25 mouse cellular contexts compared by ENCODE assay signal in genomic region chr12:32198025-32198424, GRCm38 (mm10). TPM values are rescaled to one million over a fixed set of nuclear protein-coding genes. Genes with fewer than 3 reads are reported as not detected.
DNase-seq lines count a peak whose midpoint lies in the region; ATAC-seq and TF ChIP-seq lines count a peak whose summit lies in the region.
"Had no signal": no experiment of that assay in that cellular context is flagged by ENCODE, and none has a peak within 500 bp of the region (broad histone marks: within the 10 kb centered on the region; RNA-seq: fewer than 3 reads in every experiment).

No protein-coding gene starts in this region.

- no peak for TF ChIP-seq RAD21 in CH12.LX (IDR thresholded peaks at IDR 0.05; ENCODE audit: low read depth, low read length)

- peak; percentile 12 for DNase-seq in heart, adult 11 months
- DNase-seq in CH12.LX (ENCODE audit: extremely low read depth) = no peak
- no peak for DNase-seq in cerebellum, adult 9-11 months
- no peak for DNase-seq in forebrain, embryonic 10.5 days (ENCODE audit: extremely low spot score, low spot score)
- DNase-seq: adrenal gland, adult 8-10 months; adrenal gland, postnatal 14 days; adrenal gland, postnatal 36 days; B cell, adult 2 months; cerebellum, adult 11-12 months; cerebellum, adult 2 months; cerebellum, adult 9-10 months; cerebellum, postnatal 14 days; cerebellum, postnatal 36 days; embryo, embryonic 11 days; forebrain, postnatal 0 days had no signal

- H3K4me1 ChIP-seq in heart, embryonic 11.5 days (ENCODE audit: control insufficient read depth, insufficient read depth, low read length) = no peaks in the 10 kb centered on the region
- H3K4me1 ChIP-seq in CH12.LX (ENCODE audit: control insufficient read depth in 1 of 2, insufficient read depth in 2 of 2) = peaks cover 30 to 84% of the 10 kb centered on the region in 2 experiments
- H3K4me1 ChIP-seq in forebrain, embryonic 10.5 days = no peaks in the 10 kb centered on the region
- H3K4me1 ChIP-seq: embryonic facial prominence, embryonic 13.5 days; embryonic facial prominence, embryonic 15.5 days; forebrain, embryonic 13.5 days; forebrain, embryonic 15.5 days had no signal

- H3K4me2 ChIP-seq in heart, embryonic 11.5 days = no peak overlapping the region
- H3K4me2 ChIP-seq in CH12.LX (ENCODE audit: insufficient read depth, low read depth, poor library complexity, severe bottlenecking) = peak overlapping the region; percentile 59; the same call in 1 of the 2 replicates
- H3K4me2 ChIP-seq: embryonic facial prominence, embryonic 13.5 days; embryonic facial prominence, embryonic 15.5 days; forebrain, embryonic 13.5 days; forebrain, embryonic 15.5 days had no signal

- dilution Hi-C loops in CH12.LX (cut with MboI; ENCODE audit: extremely low pct_ligation_motif_present, extremely low pct_unique_long_range_greater_than_20kb, low sequenced_read_pairs) = no loop called here

- TF ChIP-seq EP300 in CH12.LX (IDR thresholded peaks at IDR 0.05; ENCODE audit: low read length) = no peak

- no peaks in the 10 kb centered on the region for H3K9me3 ChIP-seq in heart, embryonic 11.5 days (replicated peaks; ENCODE audit: control insufficient read depth, low read length)
- no peaks in the 10 kb centered on the region for H3K9me3 ChIP-seq in CH12.LX (replicated peaks; ENCODE audit: low read length)
- no peaks in the 10 kb centered on the region for H3K9me3 ChIP-seq in forebrain, embryonic 10.5 days
- H3K9me3 ChIP-seq: embryonic facial prominence, embryonic 13.5 days; embryonic facial prominence, embryonic 15.5 days; forebrain, embryonic 13.5 days; forebrain, embryonic 15.5 days had no signal

- in situ Hi-C loops in CH12.LX (cut with MboI; ENCODE audit: low pct_ligation_motif_present, low pct_unique_long_range_greater_than_20kb, low sequenced_read_pairs) = no loop called here

- no peak overlapping the region for H3K9ac ChIP-seq in heart, embryonic 11.5 days (ENCODE audit: low read depth, low read length)
- H3K9ac ChIP-seq in CH12.LX (ENCODE audit: insufficient read depth, low read depth) = peak overlapping the region; percentile 78; the same call in 1 of the 2 replicates
- H3K9ac ChIP-seq: embryonic facial prominence, embryonic 13.5 days; embryonic facial prominence, embryonic 15.5 days; forebrain, embryonic 13.5 days; forebrain, embryonic 15.5 days; forebrain, postnatal 0 days had no signal

- TF ChIP-seq POLR2A in CH12.LX (IDR thresholded peaks at IDR 0.05; ENCODE audit: low read depth, low read length) = no peak

- no peak for ATAC-seq in heart, embryonic 11.5 days (replicated peaks; ENCODE audit: insufficient number of reproducible peaks, low FRiP score, low TSS enrichment)
- ATAC-seq in megakaryocyte progenitor cell, adult 5-6 weeks (replicated peaks; ENCODE audit: poor library complexity) = peak; percentile 57
- ATAC-seq: activated CD4-positive, CD25-positive, alpha-beta regulatory T cell, adult 4 months; CD4-positive, CD25-positive, alpha-beta regulatory T cell, adult 4 months; forebrain, embryonic 13.5 days; forebrain, embryonic 15.5 days; forebrain, postnatal 0 days; Patski had no signal

- H3K79me2 ChIP-seq in CH12.LX (replicated peaks; ENCODE audit: control insufficient read depth, extremely low read depth, insufficient read depth, poor library complexity, severe bottlenecking) = peaks cover 33% of the 10 kb centered on the region

- no peak overlapping the region for H3K4me3 ChIP-seq in heart, embryonic 11.5 days (ENCODE audit: low read depth, low read length)
- H3K4me3 ChIP-seq in CH12.LX (replicated peaks in 1 of 3; ENCODE audit: low read depth in 2 of 3, low read length in 2 of 3, poor library complexity in 1 of 3) = no peak overlapping the region
- no peak overlapping the region for H3K4me3 ChIP-seq in forebrain, embryonic 10.5 days
- H3K4me3 ChIP-seq: embryonic facial prominence, embryonic 13.5 days; embryonic facial prominence, embryonic 15.5 days; erythroblast, embryonic 14.5 days; forebrain, embryonic 13.5 days; forebrain, embryonic 15.5 days had no signal

- no peaks in the 10 kb centered on the region for H3K27me3 ChIP-seq in heart, embryonic 11.5 days (ENCODE audit: control insufficient read depth, insufficient read depth, low read length)
- no peaks in the 10 kb centered on the region for H3K27me3 ChIP-seq in CH12.LX (replicated peaks)
- no peaks in the 10 kb centered on the region for H3K27me3 ChIP-seq in forebrain, embryonic 10.5 days (ENCODE audit: poor library complexity, severe bottlenecking)
- H3K27me3 ChIP-seq: embryonic facial prominence, embryonic 13.5 days; embryonic facial prominence, embryonic 15.5 days; forebrain, embryonic 13.5 days; forebrain, embryonic 15.5 days had no signal

- TF ChIP-seq CTCF in CH12.LX (conservative IDR thresholded peaks at IDR 0.05 in 1 of 2, IDR thresholded peaks at IDR 0.05 in 1 of 2; ENCODE audit: low read depth in 2 of 2, low read length in 2 of 2) = no peak

- H3K27ac ChIP-seq in heart, embryonic 11.5 days (ENCODE audit: low read depth, low read length) = no peak overlapping the region
- H3K27ac ChIP-seq in CH12.LX (ENCODE audit: insufficient read depth, low read depth) = peak overlapping the region; percentile 77
- H3K27ac ChIP-seq in forebrain, embryonic 10.5 days = no peak overlapping the region
- H3K27ac ChIP-seq: embryonic facial prominence, embryonic 13.5 days; embryonic facial prominence, embryonic 15.5 days; forebrain, embryonic 13.5 days; forebrain, embryonic 15.5 days had no signal

- WGBS in heart, embryonic 11.5 days (ENCODE audit: insufficient replicate concordance) = 67% methylated on average over 4 of the region's 4 CpGs
- WGBS in forebrain, embryonic 10.5 days = 92% methylated on average over 4 of the region's 4 CpGs

- no peaks in the 10 kb centered on the region for H3K36me3 ChIP-seq in heart, embryonic 11.5 days (ENCODE audit: control insufficient read depth, insufficient read depth, low read length)
- peaks cover 24 to 36% of the 10 kb centered on the region in 2 experiments for H3K36me3 ChIP-seq in CH12.LX (replicated peaks in 1 of 2; ENCODE audit: control insufficient read depth in 1 of 2, insufficient read depth in 1 of 2, low read length in 1 of 2)
- H3K36me3 ChIP-seq in forebrain, embryonic 10.5 days (replicated peaks) = no peaks in the 10 kb centered on the region
- H3K36me3 ChIP-seq: embryonic facial prominence, embryonic 13.5 days; embryonic facial prominence, embryonic 15.5 days; forebrain, embryonic 15.5 days had no signal

TF ChIP-seq in CH12.LX, 34 proteins besides CTCF, POLR2A, EP300 and RAD21:
- TF ChIP-seq MAZ (IDR thresholded peaks at IDR 0.05; ENCODE audit: low read depth, low read length) = no peak
- TF ChIP-seq USF2 (conservative IDR thresholded peaks at IDR 0.05; ENCODE audit: low read depth, low read length) = no peak
- no peak for TF ChIP-seq TCF12 (IDR thresholded peaks at IDR 0.05; ENCODE audit: low read depth, low read length)
- no peak for TF ChIP-seq USF1 (IDR thresholded peaks at IDR 0.05; ENCODE audit: low read depth, low read length)
- TF ChIP-seq MEF2A (IDR thresholded peaks at IDR 0.05; ENCODE audit: borderline replicate concordance, low read depth, low read length) = no peak
- TF ChIP-seq CHD2 (IDR thresholded peaks at IDR 0.05; ENCODE audit: low read length) = no peak
- no peak for TF ChIP-seq RCOR1 (conservative IDR thresholded peaks at IDR 0.05; ENCODE audit: low read depth, low read length)
- TF ChIP-seq TBP (conservative IDR thresholded peaks at IDR 0.05; ENCODE audit: low read depth, low read length) = no peak
- no peak for TF ChIP-seq UBTF (IDR thresholded peaks at IDR 0.05; ENCODE audit: low read depth, low read length)
- no peak for TF ChIP-seq ELF1 (IDR thresholded peaks at IDR 0.05; ENCODE audit: low read depth, low read length)
- no peak for TF ChIP-seq NRF1 (IDR thresholded peaks at IDR 0.05; ENCODE audit: low read depth, low read length)
- no peak for TF ChIP-seq NELFE (IDR thresholded peaks at IDR 0.05; ENCODE audit: low read depth, low read length)
- no peak for TF ChIP-seq KAT2A (IDR thresholded peaks at IDR 0.05; ENCODE audit: insufficient replicate concordance, low read length)
- no peak for TF ChIP-seq POLR2AphosphoS2 (IDR thresholded peaks at IDR 0.05; ENCODE audit: low read depth, low read length)

RNA-seq across cellular contexts. Expression of gene Pik3cg, which starts 10.4 kb away (rescaled TPM):
- 1.1 and 1.5 TPM in 2 replicates for polyA plus RNA-seq in heart, embryonic 11.5 days (2014; fragmentation: Nextera tagmentation; extraction: Ambion mirVana)
- total RNA-seq in CH12.LX (2012; rRNA removed) = 28.5 and 35.8 TPM in 2 replicates
- total RNA-seq in CH12.LX (2014; rRNA removed) = 38.0 and 40.6 TPM in 2 replicates
- polyA plus RNA-seq in CH12.LX (2012; ENCODE audit: insufficient read length, low read depth) = 29.7 and 35.4 TPM in 2 replicates
- total RNA-seq in megakaryocyte progenitor cell, adult 5-6 weeks (2015) = 84.9 and 91.5 TPM in 2 replicates
- 32.5 and 36.9 TPM in 2 replicates for total RNA-seq in megakaryocyte progenitor cell, adult 5-6 weeks (2017)
- 0.62 and 0.69 TPM in 2 replicates for polyA plus RNA-seq in forebrain, embryonic 10.5 days (2016; fragmentation: Nextera tagmentation; extraction: Ambion mirVana)
- polyA plus RNA-seq: Patski had no signal

Comparison
In these comparisons a context has a peak if more than half of its experiments do, and no peak if none do; other contexts are left out.
1. RNA of gene Pik3cg, which starts 10.4 kb away (polyA plus RNA-seq): 29.7 to 35.4 TPM in CH12.LX; 1.1 to 1.5 TPM in heart, embryonic 11.5 days and 0.62 to 0.69 TPM in forebrain, embryonic 10.5 days; every median in the first group is over 10 times any median in the second.